Mouse (Mus musculus) megakaryocyte, embryonic 14.5 days (primary cell): ENCODE results near the gene Fbxo27. TPM values are rescaled to one million over a fixed set of nuclear protein-coding genes. Genes with fewer than 3 reads are reported as not detected.
A peak's percentile ranks its signal among the peaks of the same experiment; 100 is the strongest.

ENCODE experiments used
- H3K27me3 ChIP-seq: replicated peaks from 2 replicates; pipeline ENCODE3; 2012; ENCODE audit warnings: inconsistent platforms
- H3K36me3 ChIP-seq: replicated peaks from 2 replicates; pipeline ENCODE3; 2012; ENCODE audit warnings: low read length, inconsistent platforms, mixed read lengths
- H3K4me1 ChIP-seq: 2 replicates; pipeline ENCODE4 v1.6.1; 2012; ENCODE audit warnings: inconsistent platforms
- H3K4me3 ChIP-seq: replicated peaks from 2 replicates; pipeline ENCODE3; 2012; ENCODE audit warnings: moderate library complexity, mild to moderate bottlenecking, inconsistent platforms
- H3K9me3 ChIP-seq: 2 replicates; pipeline ENCODE4 v1.6.1; 2012; ENCODE audit warnings: inconsistent platforms
- FLI1 ChIP-seq: IDR thresholded peaks from 2 replicates; pipeline ENCODE4 v1.6.1; 2012; ENCODE audit warnings: low read length, inconsistent platforms, mixed read lengths
- GATA1 ChIP-seq: IDR thresholded peaks from 3 replicates; pipeline ENCODE4 v1.6.1; 2012; ENCODE audit warnings: mixed read lengths, low read length, inconsistent platforms, borderline replicate concordance
- polyA plus RNA-seq: library from polyadenylated mRNA; stranded (reverse); fragments of >175 nt; gene quantifications from 2 replicates; pipeline ENCODE4 v1.2.3, GENCODE M21; 2012; ENCODE audit warnings: low replicate concordance; ENCODE audit not compliant: insufficient read depth

The Fbxo27 gene
- polyA plus RNA-seq, 1 experiment: not detected

DNA sequence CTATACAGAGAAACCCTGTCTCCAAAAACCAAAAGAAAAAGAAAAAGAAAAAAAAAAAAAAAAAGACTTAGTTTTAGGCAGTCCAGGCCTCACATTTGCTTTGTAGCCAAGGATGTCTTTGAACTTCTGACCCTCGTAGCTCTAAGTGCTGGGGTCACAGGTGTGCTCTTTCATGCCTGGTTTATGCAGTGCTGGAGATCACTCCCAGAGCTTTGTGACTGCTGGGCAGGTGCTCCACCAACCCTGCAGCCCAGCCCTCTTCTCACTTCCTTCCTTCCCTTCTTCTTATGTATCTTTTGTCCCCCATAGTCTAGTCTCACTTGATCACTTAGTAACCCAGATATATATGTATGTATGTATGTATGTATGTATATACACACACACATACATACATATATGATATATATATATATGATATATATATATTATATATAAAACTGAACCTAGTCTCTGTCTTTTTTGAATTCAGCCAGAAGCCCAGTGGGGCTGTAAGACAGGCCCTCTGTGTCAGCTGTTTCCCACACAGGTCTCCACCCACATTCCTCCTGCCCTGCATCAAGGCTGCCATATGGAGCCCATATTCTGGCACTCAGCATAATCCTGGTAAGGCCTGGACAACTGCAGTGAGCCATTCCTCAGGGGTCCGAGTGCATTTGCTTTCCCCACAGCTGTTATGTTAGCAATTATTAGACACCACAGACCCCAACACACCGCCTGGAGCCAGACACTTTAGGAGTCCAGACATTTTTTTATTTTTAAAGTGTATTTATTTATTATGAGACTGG is 28.3 kb downstream of the Fbxo27 start:
- TF ChIP-seq GATA1 (no peak), FLI1 (no peak)

DNA sequence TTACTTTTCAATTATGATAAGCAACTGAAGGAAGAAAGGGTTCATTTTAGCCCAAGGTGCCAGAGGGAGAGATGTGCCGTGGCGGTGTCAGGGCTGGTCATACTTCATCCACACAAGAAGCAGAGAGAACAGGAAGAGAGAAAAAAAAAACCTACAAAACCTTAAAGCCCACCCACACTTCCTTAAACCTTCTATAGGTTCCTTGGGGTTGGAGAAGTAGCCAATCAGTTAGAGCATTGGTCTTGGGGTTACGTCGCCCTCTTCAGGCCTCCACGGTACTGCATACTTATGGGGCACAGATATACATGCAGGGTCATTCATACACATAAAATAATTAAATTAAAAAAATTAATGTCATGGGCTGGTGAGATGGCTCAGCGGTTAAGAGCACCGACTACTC is 29.4 kb downstream of the Fbxo27 start:
- H3K4me3 ChIP-seq: no peak overlapping the region
- H3K27me3 ChIP-seq: peaks cover 11% of the 10 kb centered on the region
- no peaks in the 10 kb centered on the region for H3K36me3 ChIP-seq
- H3K9me3 ChIP-seq: peaks cover 5% of the 10 kb centered on the region; the same call in 1 of the 2 replicates
- TF ChIP-seq FLI1: no peak
- no peak for TF ChIP-seq GATA1
- H3K4me1 ChIP-seq: peaks cover 9% of the 10 kb centered on the region

More for the DNA sequence above, 28.3 kb downstream of the Fbxo27 start:
- Histone ChIP-seq H3K36me3 (no peaks in the 10 kb centered on the region), H3K9me3 (peaks cover 5% of the 10 kb centered on the region; the same call in 1 of the 2 replicates), H3K27me3 (peaks cover 20% of the 10 kb centered on the region), H3K4me1 (peaks cover 8% of the 10 kb centered on the region; the same call in 1 of the 2 replicates), H3K4me3 (no peak overlapping the region)

DNA sequence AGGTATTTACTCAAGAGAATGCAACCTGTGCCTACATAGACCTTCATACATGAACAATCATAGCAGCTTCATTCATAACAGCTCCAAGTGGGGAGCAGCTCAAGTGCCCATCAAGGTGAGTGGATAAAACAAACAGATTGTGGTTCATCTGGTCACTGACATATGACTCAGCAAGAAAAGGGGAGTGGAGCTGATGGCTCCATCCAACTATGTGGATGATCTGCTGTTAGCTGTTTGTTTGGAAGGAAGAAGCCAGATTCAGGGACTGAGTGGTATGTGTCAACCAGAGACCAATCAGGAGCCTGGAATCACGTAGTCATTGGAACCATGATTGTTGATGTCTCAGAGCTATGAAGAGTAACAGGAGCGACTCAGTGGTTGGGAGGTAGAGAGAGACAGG is 32.0 kb downstream of the Fbxo27 start:
- no peak overlapping the region for H3K4me3 ChIP-seq
- H3K36me3 ChIP-seq: no peaks in the 10 kb centered on the region
- H3K4me1 ChIP-seq: peaks cover 9% of the 10 kb centered on the region
- H3K9me3 ChIP-seq: peaks cover 5% of the 10 kb centered on the region; the same call in 1 of the 2 replicates
- H3K27me3 ChIP-seq: peaks cover 10% of the 10 kb centered on the region
- no peak for TF ChIP-seq GATA1
- TF ChIP-seq FLI1: no peak

DNA sequence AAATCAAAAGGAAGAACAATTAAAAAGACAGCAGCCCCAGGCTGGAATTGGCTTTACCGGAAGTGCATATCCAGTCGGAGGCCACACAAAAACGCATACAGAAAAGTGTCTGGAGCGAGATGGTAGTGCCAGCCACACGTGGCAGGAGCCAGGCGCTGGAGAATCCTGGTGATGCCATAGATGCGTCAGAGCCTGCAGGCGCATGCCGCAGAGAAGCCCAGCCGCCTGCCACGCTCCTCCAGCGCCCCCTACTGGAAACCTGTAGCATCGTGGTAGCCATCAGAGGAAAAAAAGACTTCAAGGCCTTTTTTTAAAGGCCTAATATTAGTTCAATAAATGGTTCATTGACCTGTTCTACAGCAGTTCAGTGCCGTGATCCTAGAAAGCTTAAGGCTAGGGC is 34.0 kb downstream of the Fbxo27 start:
- Histone ChIP-seq H3K36me3 (no peaks in the 10 kb centered on the region), H3K4me3 (peak overlapping the region; percentile 70), H3K4me1 (peaks cover 9% of the 10 kb centered on the region), H3K27me3 (peaks cover 16% of the 10 kb centered on the region), H3K9me3 (peaks cover 16% of the 10 kb centered on the region)
- TF ChIP-seq GATA1: no peak
- TF ChIP-seq FLI1: no peak

DNA sequence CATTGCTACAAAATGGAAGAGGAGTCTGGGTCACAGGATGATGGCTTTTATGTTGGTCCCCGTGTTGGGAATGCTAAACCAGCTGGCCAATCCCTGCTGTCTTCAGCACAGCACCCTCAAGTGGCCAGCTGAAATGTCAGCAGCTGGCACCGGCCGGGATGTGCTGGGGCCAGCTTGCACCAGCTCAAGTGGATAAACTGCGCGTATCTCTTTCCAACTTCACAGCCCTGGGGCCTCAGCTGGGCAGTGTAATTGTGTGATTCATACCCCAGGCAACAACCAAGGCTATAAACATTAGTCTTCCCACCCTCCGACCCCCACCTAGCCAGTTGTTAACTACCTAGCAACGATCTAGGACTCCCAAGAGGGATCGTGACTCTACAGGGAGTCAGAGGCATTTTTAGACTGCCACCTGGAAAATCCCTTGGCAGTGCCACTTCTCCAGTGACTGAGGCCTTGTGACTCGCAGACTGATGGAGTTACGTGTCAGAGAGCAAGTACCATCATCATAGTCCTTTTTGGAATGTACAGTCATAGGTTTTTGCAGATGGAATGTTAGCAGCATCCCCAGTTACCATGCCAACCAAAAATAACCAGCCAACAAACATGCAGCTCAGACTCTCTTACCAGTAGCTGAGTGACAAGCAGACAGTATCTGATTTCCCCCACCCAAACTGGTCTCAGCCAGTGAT is 35.1 kb downstream of the Fbxo27 start:
- H3K27me3 ChIP-seq: peaks cover 27% of the 10 kb centered on the region
- no peak for TF ChIP-seq FLI1
- no peak for TF ChIP-seq GATA1
- H3K9me3 ChIP-seq: peaks cover 28% of the 10 kb centered on the region
- H3K4me3 ChIP-seq: no peak overlapping the region
- no peaks in the 10 kb centered on the region for H3K36me3 ChIP-seq
- H3K4me1 ChIP-seq: peaks cover 15% of the 10 kb centered on the region

- no peak for TF ChIP-seq GATA1
- no peak for TF ChIP-seq FLI1
- H3K27me3 ChIP-seq: peaks cover 34% of the 10 kb centered on the region
- H3K9me3 ChIP-seq: peaks cover 26% of the 10 kb centered on the region
- peak overlapping the region; percentile 84 for H3K4me3 ChIP-seq
- H3K4me1 ChIP-seq: peaks cover 10% of the 10 kb centered on the region
- peaks cover 7% of the 10 kb centered on the region for H3K36me3 ChIP-seq
Measured at GRCm38 (mm10) chr7:28732341-28733142, 39.9 kb downstream of the Fbxo27 start.

DNA sequence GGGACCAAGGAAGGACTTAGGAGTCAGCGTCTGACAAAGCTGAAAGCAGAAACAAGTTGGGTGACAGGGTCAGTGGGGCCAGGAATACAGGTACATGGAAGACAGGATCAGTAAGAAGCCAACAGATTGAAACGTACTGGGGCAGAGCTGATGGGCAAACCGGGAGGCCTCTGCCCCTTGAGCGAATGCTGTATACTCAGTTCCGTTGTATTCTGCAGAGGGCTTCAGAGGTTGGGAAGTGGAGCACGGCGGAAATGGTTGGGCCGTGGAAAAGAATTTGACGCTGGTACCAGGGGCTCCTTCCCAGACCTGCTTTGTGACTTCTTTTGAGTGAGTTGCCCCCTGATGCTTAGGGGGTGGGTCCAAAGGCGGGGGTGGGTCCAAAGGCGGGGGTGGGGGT is 40.6 kb downstream of the Fbxo27 start:
- TF ChIP-seq FLI1: no peak

DNA sequence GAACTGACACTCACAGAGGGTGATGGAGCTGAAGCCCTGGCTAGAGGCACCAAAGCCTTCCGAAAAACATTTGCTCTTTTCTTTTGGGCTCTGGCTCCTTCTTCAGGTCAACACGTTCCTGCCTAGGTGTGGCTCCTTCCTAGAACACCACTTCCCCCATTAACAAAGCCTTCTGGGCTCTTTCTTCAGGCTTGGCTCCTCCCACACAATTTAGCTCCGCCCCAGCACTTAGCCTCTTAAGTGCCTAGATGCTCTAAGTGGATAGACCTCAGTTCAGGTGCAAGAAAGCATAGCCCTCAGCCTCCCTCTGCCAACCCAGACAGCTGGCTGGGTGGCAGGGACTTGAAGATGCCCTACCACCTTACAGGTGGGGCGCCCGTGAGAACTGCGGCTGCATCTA is 43.1 kb downstream of the Fbxo27 start:
- H3K27me3 ChIP-seq: peaks cover 22% of the 10 kb centered on the region
- peaks cover 25% of the 10 kb centered on the region for H3K9me3 ChIP-seq
- no peak for TF ChIP-seq GATA1
- no peak for TF ChIP-seq FLI1
- peaks cover 27% of the 10 kb centered on the region for H3K4me1 ChIP-seq
- no peak overlapping the region for H3K4me3 ChIP-seq
- H3K36me3 ChIP-seq: peaks cover 31% of the 10 kb centered on the region

More for the DNA sequence above, 40.6 kb downstream of the Fbxo27 start:
- peaks cover 10% of the 10 kb centered on the region for H3K4me1 ChIP-seq
- H3K9me3 ChIP-seq: peaks cover 26% of the 10 kb centered on the region
- peaks cover 33% of the 10 kb centered on the region for H3K27me3 ChIP-seq
- peaks cover 10% of the 10 kb centered on the region for H3K36me3 ChIP-seq
- peak overlapping the region; percentile 84 for H3K4me3 ChIP-seq

DNA sequence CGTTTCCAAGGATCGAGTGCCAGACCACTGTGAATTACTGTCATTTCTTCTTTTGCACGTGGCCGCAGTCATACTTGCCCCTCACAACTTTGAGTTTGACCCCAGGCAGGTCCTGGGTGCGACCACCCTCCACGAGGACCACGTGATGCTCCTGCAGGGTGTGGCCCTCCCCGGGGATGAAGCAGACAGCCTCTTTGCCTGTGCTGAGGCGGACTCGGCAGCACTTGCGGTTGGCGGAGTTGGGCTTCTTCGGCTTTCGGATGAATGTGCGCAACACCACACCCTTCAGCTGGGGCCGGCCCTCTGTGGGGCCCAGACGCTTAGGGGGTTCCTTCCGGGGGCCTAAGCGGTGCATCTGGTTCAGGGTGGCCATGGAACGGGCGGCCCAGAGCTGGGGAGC is 47.2 kb downstream of the Fbxo27 start:
- peaks cover 40% of the 10 kb centered on the region for H3K36me3 ChIP-seq
- no peaks in the 10 kb centered on the region for H3K9me3 ChIP-seq
- no peak overlapping the region for H3K4me3 ChIP-seq
- TF ChIP-seq FLI1 (no peak), GATA1 (no peak)
- peaks cover 2% of the 10 kb centered on the region for H3K27me3 ChIP-seq
- peaks cover 45% of the 10 kb centered on the region for H3K4me1 ChIP-seq
